Mouse (Mus musculus) heart, postnatal 0 days (tissue): ENCODE data around the gene Map1s. TPM values are rescaled to one million over a fixed set of nuclear protein-coding genes. Genes with fewer than 3 reads are reported as not detected.

ENCODE experiments used
- ATAC-seq: fragments of 200-750 bp; cut with Nextera tagmentation; 2 replicates; pipeline ENCODE4 v1.8.0; 2017; ENCODE audit warnings: low read depth, moderate number of reproducible peaks, moderate library complexity; ENCODE audit not compliant: insufficient read depth
- DNase-seq: peaks from one replicate; pipeline ENCODE4 v3.0.0-alpha.2; 2016; ENCODE audit warnings: low spot score
- H3K27ac ChIP-seq: fragments of 300-500 bp; sonication (generic); 2 replicates; pipeline ENCODE4 v1.5.1; 2014; ENCODE audit warnings: low read depth, mild to moderate bottlenecking
- H3K27me3 ChIP-seq: fragments of 300-500 bp; sonication (generic); 2 replicates; pipeline ENCODE4 v1.6.1; 2014; ENCODE audit warnings: low read length, mixed read lengths; ENCODE audit not compliant: control insufficient read depth, insufficient read depth
- H3K36me3 ChIP-seq: fragments of 300-500 bp; sonication (generic); replicated peaks from 2 replicates; pipeline ENCODE4 v1.6.1; 2014; ENCODE audit warnings: low read length, mixed read lengths; ENCODE audit not compliant: control insufficient read depth, insufficient read depth
- H3K4me1 ChIP-seq: fragments of 300-500 bp; sonication (generic); 2 replicates; pipeline ENCODE4 v1.6.1; 2014; ENCODE audit warnings: antibody characterized with exemption; ENCODE audit not compliant: control insufficient read depth, insufficient read depth
- H3K4me2 ChIP-seq: fragments of 300-500 bp; sonication (generic); 2 replicates; pipeline ENCODE4 v1.6.1; 2014; ENCODE audit warnings: low read depth, mild to moderate bottlenecking, low read length, moderate library complexity
- H3K4me3 ChIP-seq: fragments of 300-500 bp; sonication (generic); 2 replicates; pipeline ENCODE4 v1.5.1; 2014; ENCODE audit warnings: low read depth, low read length
- H3K9ac ChIP-seq: fragments of 300-500 bp; sonication (generic); replicated peaks from 2 replicates; pipeline ENCODE4 v1.6.1; 2014; ENCODE audit warnings: low read depth, low read length, mixed read lengths
- H3K9me3 ChIP-seq: fragments of 300-500 bp; sonication (generic); replicated peaks from 2 replicates; pipeline ENCODE4 v1.6.1; 2016; ENCODE audit warnings: low read length; ENCODE audit not compliant: control insufficient read depth
- CTCF ChIP-seq: IDR thresholded peaks from 2 replicates; pipeline ENCODE4 v1.5.1; 2016; ENCODE audit warnings: antibody characterized with exemption, control low read depth, low read depth
- EP300 ChIP-seq: IDR thresholded peaks from 2 replicates; pipeline ENCODE4 v1.6.1; 2016; ENCODE audit warnings: antibody characterized with exemption, low read depth
- WGBS: fragments of 180-500 bp; shearing (Covaris S2); extraction: QIAGEN DNeasy Blood & Tissue Kit; methylation state at CpG from one replicate; pipeline ENCODE4 v1.1.7; 2014; 5-methylcytosine and 5-hydroxymethylcytosine counted together
- polyA plus RNA-seq: library from polyadenylated mRNA; unstranded; fragments of >200 nt; fragmentation: Nextera tagmentation; extraction: Ambion mirVana; gene quantifications from 2 replicates; pipeline ENCODE4 v1.2.1, GENCODE M21; 2015
- total RNA-seq: library from RNA; depleted of rRNA; stranded (reverse); fragments of >200 nt; gene quantifications from 2 replicates; pipeline ENCODE4 v1.2.3, GENCODE M21; 2014; ENCODE audit warnings: low replicate concordance

Map1s gene
- total and polyA plus RNA-seq, 2 experiments from 2014 or later: 24.9 to 32.6 TPM

DNA sequence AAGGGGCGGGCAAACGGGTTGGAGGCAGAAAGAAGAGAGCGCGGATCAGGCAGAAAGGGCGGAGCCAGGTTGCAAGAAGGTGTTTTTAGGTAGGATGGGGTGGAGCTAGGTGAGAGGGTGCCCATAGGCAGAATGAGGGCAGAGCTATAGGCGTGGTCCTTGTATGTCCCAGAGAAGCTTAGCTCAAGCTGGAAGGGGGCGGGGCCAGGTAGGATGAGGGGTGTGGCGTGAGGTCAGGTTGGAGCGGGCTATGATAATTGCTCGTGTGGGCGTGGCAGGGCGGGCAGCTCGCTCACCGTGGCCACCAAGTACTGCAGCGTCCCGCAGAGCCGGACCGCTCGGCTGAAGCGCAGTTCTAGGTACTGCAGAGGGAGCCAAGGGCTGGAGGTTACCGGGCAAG, 14.4 kb upstream of the Map1s start:
- DNase-seq (no peak), ATAC-seq (no peak)
- 10% methylated on average over 20 of the region's 21 CpGs for WGBS
- peaks cover 4% of the 10 kb centered on the region for H3K4me1 ChIP-seq
- no peaks in the 10 kb centered on the region for H3K9me3 ChIP-seq
- H3K9ac ChIP-seq: no peak overlapping the region
- H3K36me3 ChIP-seq: peaks cover 21% of the 10 kb centered on the region
- peaks cover 38% of the 10 kb centered on the region for H3K27me3 ChIP-seq
- H3K27ac ChIP-seq: no peak overlapping the region
- TF ChIP-seq CTCF (no peak), EP300 (no peak)
- no peak overlapping the region for H3K4me2 ChIP-seq
- H3K4me3 ChIP-seq: no peak overlapping the region

DNA sequence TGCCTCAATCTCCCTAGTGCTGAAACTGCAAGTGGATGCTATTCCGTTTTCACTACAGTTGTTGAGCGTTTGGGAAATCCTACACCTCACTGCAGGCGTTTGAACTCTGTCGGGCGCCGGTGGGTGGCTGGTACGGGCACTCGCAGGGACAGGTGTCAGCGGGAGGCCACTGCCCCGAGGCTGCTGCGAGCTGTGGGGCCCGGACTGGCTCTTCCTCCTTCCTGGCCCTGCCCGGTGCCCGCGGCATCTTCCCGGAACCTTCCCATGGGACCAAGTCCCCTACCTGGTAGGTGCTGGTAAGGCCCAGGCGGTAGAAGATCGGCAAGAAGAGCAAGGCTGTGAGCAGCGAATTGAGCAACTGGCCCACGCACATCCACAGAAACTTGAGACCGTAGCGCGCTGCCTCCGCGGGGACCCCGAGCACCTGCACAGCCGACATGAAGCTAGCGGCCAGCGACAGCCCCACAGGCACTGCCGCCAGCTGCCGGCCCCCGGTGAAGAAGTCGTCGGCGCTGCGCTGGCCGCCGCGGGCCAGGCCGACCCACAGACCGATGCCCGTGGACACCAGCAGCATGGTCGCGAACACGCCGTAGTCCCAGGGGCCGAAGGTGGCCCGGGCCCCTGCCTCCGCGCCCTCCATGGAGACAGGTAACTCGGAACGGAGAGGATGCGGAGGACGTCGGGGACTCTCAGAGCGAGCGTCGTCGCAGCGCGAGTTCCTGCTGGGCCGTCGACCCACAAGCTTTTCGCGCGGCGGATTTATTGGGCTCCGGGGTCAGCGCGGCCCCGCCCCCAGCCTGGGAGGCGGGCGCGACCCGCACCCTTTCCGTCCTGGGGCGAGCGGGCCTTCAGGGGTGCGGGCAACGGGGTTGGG, 13.5 kb upstream of the Map1s start, which contains the start of gene Slc5a5:
Gene Slc5a5 (minus strand): TSS at position 736 of the 874 bp plus-strand sequence.
- H3K9ac ChIP-seq: no peak within 1 kb of the TSS; the same call in 1 of the 2 replicates
- peak within 1 kb of the TSS; percentile 21; the same call in 1 of the 2 replicates for H3K4me2 ChIP-seq
- peak within 1 kb of the TSS; percentile 28 for H3K4me3 ChIP-seq
- H3K27ac ChIP-seq: no peak within 1 kb of the TSS
- ATAC-seq (no peak), DNase-seq (no peak)
- peaks cover 21% of the 10 kb centered on the region for H3K36me3 ChIP-seq
- peaks cover 38% of the 10 kb centered on the region for H3K27me3 ChIP-seq
- H3K9me3 ChIP-seq: no peaks in the 10 kb centered on the region
- H3K4me1 ChIP-seq: peaks cover 6% of the 10 kb centered on the region
- TF ChIP-seq EP300 (no peak), CTCF (no peak)
- 4% methylated on average over 79 of the region's 80 CpGs for WGBS

DNA sequence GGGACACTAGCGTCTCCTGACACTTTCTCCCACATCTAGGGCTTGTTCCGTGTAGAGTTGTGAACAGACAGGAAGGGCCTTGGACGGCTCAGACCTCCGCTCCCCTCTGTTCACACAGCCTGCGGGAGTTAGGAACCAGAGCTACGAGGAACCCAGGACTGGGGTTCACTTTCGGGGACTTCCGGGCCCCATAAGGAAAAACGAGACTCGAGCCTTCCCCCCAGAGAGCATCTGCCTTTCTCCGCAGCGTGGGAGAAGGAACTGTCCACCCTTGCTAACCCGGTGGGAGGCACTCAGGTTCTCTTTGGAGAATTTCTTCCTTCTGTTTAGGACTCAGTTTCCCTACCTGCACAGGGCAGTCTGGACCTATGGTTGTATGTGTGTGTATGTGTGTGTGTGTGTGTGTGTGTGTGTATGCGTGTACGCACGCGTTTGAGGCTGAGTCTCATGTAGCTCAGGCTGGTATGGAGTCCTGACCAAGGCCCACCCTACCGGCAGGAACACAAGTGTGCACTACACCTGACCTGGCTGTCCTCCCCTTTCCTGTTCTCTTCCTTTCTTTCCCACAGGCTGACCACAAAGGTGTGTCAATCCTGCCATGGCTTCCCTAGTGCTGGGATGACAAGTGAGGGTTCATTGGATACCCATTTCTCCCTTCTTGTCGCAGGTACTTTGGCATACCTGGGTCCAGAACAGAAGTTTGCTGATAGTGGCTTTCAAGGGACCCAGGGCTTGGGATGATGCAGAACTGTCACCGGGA, 12.7 kb upstream of the Map1s start:
- H3K9ac ChIP-seq: no peak overlapping the region; the same call in 1 of the 2 replicates
- TF ChIP-seq CTCF: no peak
- no peak for TF ChIP-seq EP300

DNA sequence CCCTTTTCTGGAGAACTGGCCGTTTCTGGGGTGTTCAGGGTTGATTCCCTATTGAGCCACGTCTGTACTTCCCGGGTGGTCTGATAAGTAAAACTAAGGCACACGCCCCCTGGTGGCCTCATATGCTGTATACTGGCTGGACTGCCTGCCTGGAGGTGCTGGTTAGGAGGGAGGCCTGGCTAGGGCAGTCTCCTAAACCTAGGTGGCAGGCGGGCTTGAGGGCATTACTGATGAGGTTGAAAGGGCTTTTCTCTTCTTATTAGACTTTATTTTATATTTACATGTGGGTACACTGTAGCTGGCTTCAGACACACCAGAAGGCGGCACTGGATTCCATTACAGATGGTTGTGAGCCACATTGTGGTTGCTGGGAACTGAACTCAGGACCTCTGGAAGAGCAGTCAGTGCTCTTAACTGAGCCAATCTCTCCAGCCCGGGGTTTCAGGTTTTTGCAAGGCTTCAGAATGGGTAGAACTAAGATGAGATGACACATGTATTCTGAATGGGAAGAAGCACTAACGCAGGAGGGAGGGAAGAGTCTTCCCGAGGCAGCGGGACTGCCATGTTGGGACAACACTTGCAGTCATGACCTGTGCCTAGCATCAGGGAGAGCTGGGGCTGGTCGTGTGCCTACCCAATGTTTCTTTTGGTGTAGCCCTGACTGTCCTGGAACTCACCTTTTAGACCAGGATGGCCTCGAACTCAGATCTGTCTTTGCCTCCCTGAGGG, 11.9 kb upstream of the Map1s start:
- DNase-seq: peak; percentile 61
- Histone ChIP-seq H3K9me3 (no peaks in the 10 kb centered on the region), H3K27ac (no peak overlapping the region), H3K4me3 (no peak overlapping the region), H3K4me2 (no peak overlapping the region), H3K9ac (no peak overlapping the region), H3K36me3 (peaks cover 21% of the 10 kb centered on the region), H3K27me3 (peaks cover 30% of the 10 kb centered on the region), H3K4me1 (peaks cover 6% of the 10 kb centered on the region)
- no peak for ATAC-seq
- 34% methylated on average over 12 of the region's 12 CpGs for WGBS
- TF ChIP-seq CTCF (peak; percentile 67), EP300 (no peak)

More for the DNA sequence above, 12.7 kb upstream of the Map1s start:
- H3K36me3 ChIP-seq: peaks cover 21% of the 10 kb centered on the region
- peak overlapping the region; percentile 28 for H3K4me3 ChIP-seq
- peaks cover 6% of the 10 kb centered on the region for H3K4me1 ChIP-seq
- ATAC-seq (no peak), DNase-seq (no peak)
- peaks cover 32% of the 10 kb centered on the region for H3K27me3 ChIP-seq
- no peak overlapping the region for H3K27ac ChIP-seq
- no peaks in the 10 kb centered on the region for H3K9me3 ChIP-seq
- WGBS: 32% methylated on average over 20 of the region's 20 CpGs
- H3K4me2 ChIP-seq: peak overlapping the region; percentile 21; the same call in 1 of the 2 replicates

DNA sequence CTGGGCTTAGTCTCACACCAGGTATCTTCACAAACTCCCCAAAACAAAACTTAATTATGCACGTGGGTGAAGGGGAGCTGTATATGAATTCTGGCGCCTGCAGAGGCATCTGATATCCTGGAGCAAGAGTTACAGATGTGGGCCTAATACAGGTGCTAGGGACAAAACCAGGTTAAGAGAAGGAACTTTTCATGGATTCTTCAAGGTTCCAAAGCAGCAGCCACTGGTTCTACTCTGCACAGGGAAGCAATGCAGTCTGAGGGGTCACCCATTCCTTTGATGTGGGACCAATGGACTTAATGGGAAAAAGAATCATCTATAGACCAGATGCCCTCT, 11.4 kb upstream of the Map1s start:
- Histone ChIP-seq H3K4me1 (peaks cover 6% of the 10 kb centered on the region), H3K4me2 (no peak overlapping the region), H3K27me3 (peaks cover 30% of the 10 kb centered on the region), H3K9ac (no peak overlapping the region), H3K9me3 (no peaks in the 10 kb centered on the region), H3K27ac (no peak overlapping the region), H3K36me3 (peaks cover 21% of the 10 kb centered on the region), H3K4me3 (no peak overlapping the region)
- ATAC-seq (no peak), DNase-seq (no peak)
- 65% methylated on average over 2 of the region's 2 CpGs for WGBS
- TF ChIP-seq EP300 (no peak), CTCF (no peak)
